Mouse (Mus musculus) thymus, postnatal 36 days (tissue): Measurements from ENCODE around the gene Gm20379.

Experiments used
- DNase-seq, 2 experiments: peaks; one replicate each; pipeline ENCODE4 v3.0.0; 2022; ENCODE audit warnings: mixed read lengths in 2 of 2

Gm20379 gene

GRCm38 (mm10) chr13:92337773-92338462 is 32.1 kb downstream of the Gm20379 start:
- no peak for DNase-seq

- DNase-seq = no peak
Measured at GRCm38 (mm10) chr13:92339787-92340186, 34.0 kb downstream of the Gm20379 start.

GRCm38 (mm10) chr13:92344033-92344432 is 38.3 kb downstream of the Gm20379 start:
- no peak for DNase-seq

GRCm38 (mm10) chr13:92346338-92346737 is 40.6 kb downstream of the Gm20379 start:
- no peak for DNase-seq

- no peak for DNase-seq
Measured at GRCm38 (mm10) chr13:92351100-92351499, 45.3 kb downstream of the Gm20379 start.

- no peak for DNase-seq
Measured at GRCm38 (mm10) chr13:92353956-92354355, 48.2 kb downstream of the Gm20379 start.

GRCm38 (mm10) chr13:92354456-92355271 is 48.9 kb downstream of the Gm20379 start, which contains the start of the genes Dhfr and Msh3:
Gene Dhfr (plus strand): TSS chr13:92354726.
Gene Msh3 (minus strand): TSS chr13:92355003.
- peak; percentile 97 to 98 for DNase-seq

GRCm38 (mm10) chr13:92355272-92355643 is 49.5 kb downstream of the Gm20379 start:
- no peak for DNase-seq

- no peak for DNase-seq
Measured at GRCm38 (mm10) chr13:92356376-92356775, 50.6 kb downstream of the Gm20379 start.
